Mouse (Mus musculus) midbrain, embryonic 11.5 days (tissue): ENCODE data around the gene Ccpg1. TPM values are rescaled to one million over a fixed set of nuclear protein-coding genes. Genes with fewer than 3 reads are reported as not detected.

Experiments
- ATAC-seq: fragments of 200-750 bp; cut with Nextera tagmentation; 2 replicates; pipeline ENCODE4 v1.8.0; 2017; ENCODE audit warnings: moderate TSS enrichment, moderate library complexity; ENCODE audit not compliant: low FRiP score
- DNase-seq: peaks from one replicate; pipeline ENCODE4 v3.0.0; 2015; ENCODE audit warnings: low spot score; ENCODE audit errors: missing footprints
- H3K27ac ChIP-seq: fragments of 300-500 bp; sonication (generic); 2 replicates; pipeline ENCODE4 v1.5.1; 2014; ENCODE audit warnings: low read depth, low read length
- H3K27me3 ChIP-seq: fragments of 300-500 bp; sonication (generic); 2 replicates; pipeline ENCODE4 v1.6.1; 2014; ENCODE audit warnings: mild to moderate bottlenecking, low read length, moderate library complexity, mixed read lengths; ENCODE audit not compliant: control insufficient read depth, insufficient read depth
- H3K36me3 ChIP-seq: fragments of 300-500 bp; sonication (generic); 2 replicates; pipeline ENCODE4 v1.6.1; 2014; ENCODE audit warnings: mild to moderate bottlenecking, low read length, moderate library complexity, mixed read lengths; ENCODE audit not compliant: control insufficient read depth, insufficient read depth
- H3K4me1 ChIP-seq: fragments of 300-500 bp; sonication (generic); 2 replicates; pipeline ENCODE4 v1.6.1; 2014; ENCODE audit warnings: low read length; ENCODE audit not compliant: control insufficient read depth, insufficient read depth
- H3K4me2 ChIP-seq: fragments of 300-500 bp; sonication (generic); 2 replicates; pipeline ENCODE4 v1.6.1; 2014; ENCODE audit warnings: mild to moderate bottlenecking, moderate library complexity
- H3K4me3 ChIP-seq: fragments of 300-500 bp; sonication (generic); 2 replicates; pipeline ENCODE4 v1.5.1; 2014; ENCODE audit warnings: low read depth, low read length
- H3K9ac ChIP-seq: fragments of 300-500 bp; sonication (generic); 2 replicates; pipeline ENCODE4 v1.6.1; 2014; ENCODE audit warnings: low read length
- H3K9me3 ChIP-seq: fragments of 300-500 bp; sonication (generic); 2 replicates; pipeline ENCODE4 v1.6.1; 2016; ENCODE audit warnings: low read length; ENCODE audit not compliant: control insufficient read depth
- WGBS: fragments of 180-500 bp; shearing (Covaris S2); extraction: QIAGEN DNeasy Blood & Tissue Kit; methylation state at CpG from one replicate; pipeline ENCODE4 v1.1.7; 2014; 5-methylcytosine and 5-hydroxymethylcytosine counted together
- polyA plus RNA-seq: library from polyadenylated mRNA; unstranded; fragments of >200 nt; fragmentation: Nextera tagmentation; extraction: Ambion mirVana; gene quantifications from 2 replicates; pipeline ENCODE4 v1.2.1, GENCODE M21; 2014

Gene Ccpg1
- polyA plus RNA-seq, 1 experiment from 2014 or later: 24.9 TPM

GRCm38 (mm10) chr9:72958521-72959450 lies 26.4 kb upstream of the Ccpg1 start, which contains the start of the genes Dyx1c1 and Gm44503:
Dyx1c1 (plus strand) TSS chr9:72958785.
Gm44503 (plus strand) TSS chr9:72958852.
- Histone ChIP-seq H3K9me3 (no peaks in the 10 kb centered on the region), H3K4me3 (peak within 1 kb of the TSS; percentile 71), H3K4me2 (peak within 1 kb of the TSS; percentile 57), H3K9ac (peak within 1 kb of the TSS; percentile 73), H3K27ac (peak within 1 kb of the TSS; percentile 30; the same call in 1 of the 2 replicates), H3K4me1 (no peaks in the 10 kb centered on the region), H3K27me3 (no peaks in the 10 kb centered on the region), H3K36me3 (no peaks in the 10 kb centered on the region)
- DNase-seq (peak; percentile 98), ATAC-seq (peak; percentile 98)
- WGBS: 3% methylated on average over 43 of the region's 43 CpGs

- H3K27me3 ChIP-seq: no peaks in the 10 kb centered on the region
- ATAC-seq (no peak), DNase-seq (no peak)
- no peak overlapping the region for H3K9ac ChIP-seq
- no peaks in the 10 kb centered on the region for H3K4me1 ChIP-seq
- no peak overlapping the region for H3K4me2 ChIP-seq
- H3K4me3 ChIP-seq: no peak overlapping the region
- H3K9me3 ChIP-seq: no peaks in the 10 kb centered on the region
- no peaks in the 10 kb centered on the region for H3K36me3 ChIP-seq
- 81% methylated on average over 8 of the region's 8 CpGs for WGBS
- no peak overlapping the region for H3K27ac ChIP-seq
Observed at GRCm38 (mm10) chr9:72961346-72961745, 23.9 kb upstream of the Ccpg1 start.

- no peaks in the 10 kb centered on the region for H3K9me3 ChIP-seq
- 80% methylated on average over 15 of the region's 15 CpGs for WGBS
- H3K4me3 ChIP-seq: no peak overlapping the region
- no peak overlapping the region for H3K27ac ChIP-seq
- H3K27me3 ChIP-seq: no peaks in the 10 kb centered on the region
- H3K4me2 ChIP-seq: no peak overlapping the region
- ATAC-seq (no peak), DNase-seq (no peak)
- no peaks in the 10 kb centered on the region for H3K4me1 ChIP-seq
- no peaks in the 10 kb centered on the region for H3K36me3 ChIP-seq
- no peak overlapping the region for H3K9ac ChIP-seq
Observed at GRCm38 (mm10) chr9:72961959-72962358, 23.3 kb upstream of the Ccpg1 start.

GRCm38 (mm10) chr9:72968349-72969061 lies 16.7 kb upstream of the Ccpg1 start:
- WGBS: 42% methylated on average over 11 of the region's 11 CpGs
- no peaks in the 10 kb centered on the region for H3K27me3 ChIP-seq
- no peak for DNase-seq
- H3K27ac ChIP-seq: no peak overlapping the region
- H3K4me3 ChIP-seq: no peak overlapping the region
- no peaks in the 10 kb centered on the region for H3K9me3 ChIP-seq
- H3K4me2 ChIP-seq: no peak overlapping the region
- H3K9ac ChIP-seq: no peak overlapping the region
- ATAC-seq: no peak
- H3K36me3 ChIP-seq: no peaks in the 10 kb centered on the region
- no peaks in the 10 kb centered on the region for H3K4me1 ChIP-seq

GRCm38 (mm10) chr9:72969874-72970273 lies 15.4 kb upstream of the Ccpg1 start:
- Histone ChIP-seq H3K4me2 (no peak overlapping the region), H3K4me1 (no peaks in the 10 kb centered on the region), H3K27me3 (no peaks in the 10 kb centered on the region), H3K36me3 (no peaks in the 10 kb centered on the region), H3K9me3 (no peaks in the 10 kb centered on the region), H3K9ac (no peak overlapping the region), H3K27ac (no peak overlapping the region), H3K4me3 (no peak overlapping the region)
- ATAC-seq (no peak), DNase-seq (no peak)
- 71% methylated on average over 7 of the region's 7 CpGs for WGBS

- DNase-seq (no peak), ATAC-seq (no peak)
- H3K9ac ChIP-seq: no peak overlapping the region
- no peak overlapping the region for H3K4me2 ChIP-seq
- H3K36me3 ChIP-seq: no peaks in the 10 kb centered on the region
- no peak overlapping the region for H3K4me3 ChIP-seq
- no peak overlapping the region for H3K27ac ChIP-seq
- no peaks in the 10 kb centered on the region for H3K27me3 ChIP-seq
- H3K4me1 ChIP-seq: no peaks in the 10 kb centered on the region
- H3K9me3 ChIP-seq: no peaks in the 10 kb centered on the region
- 86% methylated on average over 5 of the region's 5 CpGs for WGBS
Observed at GRCm38 (mm10) chr9:72972435-72972834, 12.8 kb upstream of the Ccpg1 start.

GRCm38 (mm10) chr9:72972984-72973383 lies 12.2 kb upstream of the Ccpg1 start:
- no peak overlapping the region for H3K4me2 ChIP-seq
- no peak for DNase-seq
- H3K36me3 ChIP-seq: no peaks in the 10 kb centered on the region
- no peak overlapping the region for H3K4me3 ChIP-seq
- no peaks in the 10 kb centered on the region for H3K9me3 ChIP-seq
- H3K27ac ChIP-seq: no peak overlapping the region
- H3K9ac ChIP-seq: no peak overlapping the region
- H3K4me1 ChIP-seq: no peaks in the 10 kb centered on the region
- no peaks in the 10 kb centered on the region for H3K27me3 ChIP-seq
- ATAC-seq: no peak

- H3K4me1 ChIP-seq: no peaks in the 10 kb centered on the region
- H3K4me3 ChIP-seq: no peak overlapping the region
- no peak for ATAC-seq
- no peaks in the 10 kb centered on the region for H3K27me3 ChIP-seq
- H3K27ac ChIP-seq: no peak overlapping the region
- no peak for DNase-seq
- 85% methylated on average over 5 of the region's 5 CpGs for WGBS
- H3K36me3 ChIP-seq: no peaks in the 10 kb centered on the region
- no peaks in the 10 kb centered on the region for H3K9me3 ChIP-seq
- H3K9ac ChIP-seq: no peak overlapping the region
- no peak overlapping the region for H3K4me2 ChIP-seq
Observed at GRCm38 (mm10) chr9:72974734-72975133, 10.5 kb upstream of the Ccpg1 start.

- H3K4me3 ChIP-seq: no peak overlapping the region
- no peaks in the 10 kb centered on the region for H3K36me3 ChIP-seq
- no peaks in the 10 kb centered on the region for H3K9me3 ChIP-seq
- H3K27ac ChIP-seq: no peak overlapping the region
- no peak overlapping the region for H3K4me2 ChIP-seq
- DNase-seq (no peak), ATAC-seq (no peak)
- H3K27me3 ChIP-seq: no peaks in the 10 kb centered on the region
- 91% methylated on average over 1 of the region's 1 CpGs for WGBS
- no peaks in the 10 kb centered on the region for H3K4me1 ChIP-seq
- no peak overlapping the region for H3K9ac ChIP-seq
Observed at GRCm38 (mm10) chr9:72975242-72975641, 10.0 kb upstream of the Ccpg1 start.
